ENCODE assay signal across 9 mouse cellular contexts in genomic region chr11:49609868-49610824, GRCm38 (mm10). TPM values are rescaled to one million over a fixed set of nuclear protein-coding genes. Genes with fewer than 3 reads are reported as not detected.
DNase-seq lines count a peak whose midpoint lies in the region; ATAC-seq lines count a peak whose summit lies in the region.
"Not testable (repeated sequence)": the region's sequence is repeated elsewhere in the genome, so short reads cannot be mapped to it uniquely, and the experiment has no call there.
"Had no signal": no experiment of that assay in that cellular context is flagged by ENCODE, and none has a peak within 500 bp of the region (broad histone marks: within the 10 kb centered on the region; RNA-seq: fewer than 3 reads in every experiment).

No protein-coding gene starts in this region.

- peaks cover 73% of the 10 kb centered on the region for H3K27me3 ChIP-seq in forebrain, embryonic 12.5 days
- H3K27me3 ChIP-seq in heart, embryonic 14.5 days (ENCODE audit: control insufficient read depth, insufficient read depth, low read length) = not testable (repeated sequence)
- H3K27me3 ChIP-seq in intestine, embryonic 14.5 days (replicated peaks; ENCODE audit: control insufficient read depth, insufficient read depth, low read length) = peaks cover 42% of the 10 kb centered on the region
- peaks cover 82% of the 10 kb centered on the region for H3K27me3 ChIP-seq in limb, embryonic 10.5 days (ENCODE audit: low read depth, poor library complexity, severe bottlenecking)
- H3K27me3 ChIP-seq in lung, embryonic 16.5 days (ENCODE audit: control insufficient read depth, insufficient read depth, low read depth, low read length) = peaks cover 14% of the 10 kb centered on the region

- WGBS in forebrain, embryonic 12.5 days = 3% methylated on average over 52 of the region's 52 CpGs
- WGBS in heart, embryonic 14.5 days = 1% methylated on average over 49 of the region's 52 CpGs
- WGBS in intestine, embryonic 14.5 days = 1% methylated on average over 46 of the region's 52 CpGs
- WGBS in limb, embryonic 10.5 days = 2% methylated on average over 52 of the region's 52 CpGs
- 2% methylated on average over 47 of the region's 52 CpGs for WGBS in lung, embryonic 16.5 days

- not testable (repeated sequence) for H3K36me3 ChIP-seq in forebrain, embryonic 12.5 days (replicated peaks); heart, embryonic 14.5 days (ENCODE audit: control insufficient read depth, insufficient read depth, low read length); intestine, embryonic 14.5 days (ENCODE audit: control insufficient read depth, insufficient read depth, low read length); limb, embryonic 10.5 days; lung, embryonic 16.5 days (ENCODE audit: control insufficient read depth, insufficient read depth, low read length)

- DNase-seq in adrenal gland, postnatal 36 days = peak; percentile 51 to 68
- DNase-seq in intestine, embryonic 14.5 days (ENCODE audit: low spot score) = peak; percentile 67
- DNase-seq in limb, embryonic 10.5 days (ENCODE audit: low spot score) = peak; percentile 53
- peak; percentile 54 for DNase-seq in neural tube, embryonic 10.5 days (ENCODE audit: extremely low spot score, low spot score)
- peak; percentile 14 for DNase-seq in thymus, postnatal 14 days

- H3K4me3 ChIP-seq in forebrain, embryonic 12.5 days (replicated peaks) = peak overlapping the region; percentile 46
- H3K4me3 ChIP-seq in heart, embryonic 14.5 days (ENCODE audit: control insufficient read depth in 1 of 2, insufficient read depth in 1 of 2, low read depth in 1 of 2, low read length in 2 of 2) = peak overlapping the region; percentile 58 to 70
- peak overlapping the region; percentile 40 for H3K4me3 ChIP-seq in intestine, embryonic 14.5 days (ENCODE audit: low read depth, low read length)
- peak overlapping the region; percentile 55 for H3K4me3 ChIP-seq in limb, embryonic 10.5 days
- H3K4me3 ChIP-seq in lung, embryonic 16.5 days (ENCODE audit: low read length) = peak overlapping the region; percentile 59

- not testable (repeated sequence) for H3K27ac ChIP-seq in forebrain, embryonic 12.5 days; intestine, embryonic 14.5 days (ENCODE audit: low read depth); limb, embryonic 10.5 days; lung, embryonic 16.5 days (ENCODE audit: low read length)
- 0 out of 4 replicates have a peak overlapping the region, but pooled peaks of 1 of the 2 experiments have one; percentile 6 for H3K27ac ChIP-seq in heart, embryonic 14.5 days (replicated peaks in 1 of 2; ENCODE audit: control insufficient read depth in 1 of 2, insufficient read depth in 1 of 2, low read depth in 2 of 2, low read length in 2 of 2)

- H3K4me2 ChIP-seq in forebrain, embryonic 12.5 days = peak overlapping the region; percentile 63
- peak overlapping the region; percentile 76 for H3K4me2 ChIP-seq in heart, embryonic 14.5 days (ENCODE audit: low read length)
- peak overlapping the region; percentile 61 for H3K4me2 ChIP-seq in intestine, embryonic 14.5 days (ENCODE audit: low read length)
- H3K4me2 ChIP-seq in lung, embryonic 16.5 days (ENCODE audit: low read depth, low read length) = peak overlapping the region; percentile 68

- H3K9ac ChIP-seq in forebrain, embryonic 12.5 days = peak overlapping the region; percentile 36; the same call in 1 of the 2 replicates
- H3K9ac ChIP-seq in heart, embryonic 14.5 days (ENCODE audit: low read length) = peak overlapping the region; percentile 72
- not testable (repeated sequence) for H3K9ac ChIP-seq in intestine, embryonic 14.5 days (ENCODE audit: low read length)
- peak overlapping the region; percentile 62 for H3K9ac ChIP-seq in lung, embryonic 16.5 days (ENCODE audit: low read length)

- ATAC-seq in forebrain, embryonic 12.5 days (ENCODE audit: low FRiP score) = peak; percentile 45
- ATAC-seq in heart, embryonic 14.5 days (ENCODE audit: insufficient number of reproducible peaks, insufficient read depth, low FRiP score, low read depth) = not testable (repeated sequence)
- peak; percentile 16; the same call in 1 of the 2 replicates for ATAC-seq in intestine, embryonic 14.5 days (replicated peaks; ENCODE audit: low FRiP score, low TSS enrichment, low read depth)
- peak; percentile 46; the same call in 1 of the 2 replicates for ATAC-seq in lung, embryonic 16.5 days (ENCODE audit: low read depth)

- not testable (repeated sequence) for H3K9me3 ChIP-seq in forebrain, embryonic 12.5 days; heart, embryonic 14.5 days (ENCODE audit: control insufficient read depth, low read length); intestine, embryonic 14.5 days (ENCODE audit: control insufficient read depth, low read length); limb, embryonic 10.5 days (replicated peaks); lung, embryonic 16.5 days (ENCODE audit: control insufficient read depth, low read length)

- not testable (repeated sequence) for H3K4me1 ChIP-seq in forebrain, embryonic 12.5 days; intestine, embryonic 14.5 days (replicated peaks; ENCODE audit: control insufficient read depth, insufficient read depth, low read length); lung, embryonic 16.5 days (replicated peaks; ENCODE audit: control insufficient read depth, insufficient read depth, low read length)
- peaks cover 18 to 28% of the 10 kb centered on the region in 2 experiments for H3K4me1 ChIP-seq in heart, embryonic 14.5 days (ENCODE audit: control insufficient read depth in 2 of 2, insufficient read depth in 2 of 2, low read length in 2 of 2)
- H3K4me1 ChIP-seq in limb, embryonic 10.5 days = peaks cover 10% of the 10 kb centered on the region

RNA-seq across cellular contexts. Expression of gene Flt4, which starts 1.1 kb away (rescaled TPM):
- 10 to 100 TPM; 15.6 to 19.2 TPM for total RNA-seq in adrenal gland, postnatal 36 days (2021)
- 2.1 and 2.3 TPM in 2 replicates for polyA plus RNA-seq in forebrain, embryonic 12.5 days (2016; fragmentation: Nextera tagmentation; extraction: Ambion mirVana)
- polyA plus RNA-seq in heart, embryonic 14.5 days (2014; fragmentation: Nextera tagmentation; extraction: Ambion mirVana) = 9.3 and 10.0 TPM in 2 replicates
- polyA plus RNA-seq in intestine, embryonic 14.5 days (2014; fragmentation: Nextera tagmentation; extraction: Ambion mirVana) = 6.0 and 6.1 TPM in 2 replicates
- 6.4 and 6.6 TPM in 2 replicates for polyA plus RNA-seq in limb, embryonic 10.5 days (2016; fragmentation: Nextera tagmentation; extraction: Ambion mirVana)
- 8.8 and 10.7 TPM in 2 replicates for polyA plus RNA-seq in lung, embryonic 16.5 days (2015; fragmentation: Nextera tagmentation; extraction: Ambion mirVana)

RNA-seq across cellular contexts. Expression of gene Scgb3a1, which starts 53.3 kb away (rescaled TPM):
- total RNA-seq in adrenal gland, postnatal 36 days (2021) = not detected
- polyA plus RNA-seq in forebrain, embryonic 12.5 days (2016; fragmentation: Nextera tagmentation; extraction: Ambion mirVana) = not detected in 2 replicates
- 0.78 and 1.1 TPM in 2 replicates for polyA plus RNA-seq in heart, embryonic 14.5 days (2014; fragmentation: Nextera tagmentation; extraction: Ambion mirVana)
- not detected in 2 replicates for polyA plus RNA-seq in intestine, embryonic 14.5 days (2014; fragmentation: Nextera tagmentation; extraction: Ambion mirVana)
- polyA plus RNA-seq in limb, embryonic 10.5 days (2016; fragmentation: Nextera tagmentation; extraction: Ambion mirVana) = not detected in 2 replicates
- polyA plus RNA-seq in lung, embryonic 16.5 days (2015; fragmentation: Nextera tagmentation; extraction: Ambion mirVana) = 3.1 and 12.6 TPM in 2 replicates
- total RNA-seq: left cerebral cortex, postnatal 10 days had no signal

RNA-seq across cellular contexts. Expression of gene Olfr1380, which starts 53.5 kb away (rescaled TPM):
- total RNA-seq in adrenal gland, postnatal 36 days (2021) = not detected
- not detected in 2 replicates for polyA plus RNA-seq in forebrain, embryonic 12.5 days (2016; fragmentation: Nextera tagmentation; extraction: Ambion mirVana)
- polyA plus RNA-seq in heart, embryonic 14.5 days (2014; fragmentation: Nextera tagmentation; extraction: Ambion mirVana) = not detected in 2 replicates
- polyA plus RNA-seq in intestine, embryonic 14.5 days (2014; fragmentation: Nextera tagmentation; extraction: Ambion mirVana) = not detected in 2 replicates
- polyA plus RNA-seq in limb, embryonic 10.5 days (2016; fragmentation: Nextera tagmentation; extraction: Ambion mirVana) = not detected in 2 replicates
- not detected in 2 replicates for polyA plus RNA-seq in lung, embryonic 16.5 days (2015; fragmentation: Nextera tagmentation; extraction: Ambion mirVana)
- total RNA-seq: left cerebral cortex, postnatal 10 days had no signal

Comparison
In these comparisons a context has a peak if more than half of its experiments do, and no peak if none do; other contexts are left out.
1. DNase-seq: peak in every context shown above with its lines; median percentile 67 in intestine, embryonic 14.5 days; 60 in adrenal gland, postnatal 36 days; 54 in neural tube, embryonic 10.5 days; 53 in limb, embryonic 10.5 days; 14 in thymus, postnatal 14 days.